Mouse (Mus musculus): Measurements from ENCODE around the gene Gdf15. TPM values are rescaled to one million over a fixed set of nuclear protein-coding genes. Genes with fewer than 3 reads are reported as not detected.

The Gdf15 gene
- total and polyA plus RNA-seq, 3 experiments: 0.15 to 0.63 TPM; not detected in 1

GRCm38 (mm10) chr8:70622220-70622619 is 10.0 kb downstream of the Gdf15 start (continued):
- TF ChIP-seq HCFC1 (IDR thresholded peaks at IDR 0.05; ENCODE audit: low read depth, low read length) (no peak), CHD1 (IDR thresholded peaks at IDR 0.05; ENCODE audit: low read depth, low read length) (no peak), ZKSCAN1 (IDR thresholded peaks at IDR 0.05; ENCODE audit: low read depth, low read length) (0 out of 2 replicates have a peak, but pooled peaks have one; percentile 9), SIN3A (IDR thresholded peaks at IDR 0.05; ENCODE audit: low read length) (no peak), MYC (IDR thresholded peaks at IDR 0.05; ENCODE audit: low read depth, low read length) (no peak), MXI1 (IDR thresholded peaks at IDR 0.05; ENCODE audit: low read depth, low read length) (no peak), GABPA (IDR thresholded peaks at IDR 0.05; ENCODE audit: low read depth, low read length) (no peak), USF2 (IDR thresholded peaks at IDR 0.05; ENCODE audit: borderline replicate concordance in 1 of 2, insufficient read depth in 1 of 2, low read depth in 1 of 2, low read length in 2 of 2) (no peak), CHD2 (IDR thresholded peaks at IDR 0.05; ENCODE audit: low read length) (no peak), USF1 (IDR thresholded peaks at IDR 0.05; ENCODE audit: low read depth, low read length) (no peak), RAD21 (IDR thresholded peaks at IDR 0.05; ENCODE audit: low read depth, low read length) (no peak), BHLHE40 (IDR thresholded peaks at IDR 0.05; ENCODE audit: borderline replicate concordance, low read depth, low read length) (peak; percentile 61; the same call in 1 of the 2 replicates), ZMIZ1 (IDR thresholded peaks at IDR 0.05; ENCODE audit: low read depth, low read length) (no peak), MEF2A (IDR thresholded peaks at IDR 0.05; ENCODE audit: extremely low read depth, insufficient replicate concordance, low read depth, low read length, poor library complexity, severe bottlenecking) (no peak), POLR2AphosphoS2 (IDR thresholded peaks at IDR 0.05; ENCODE audit: low read length) (no peak), POLR2AphosphoS5 (IDR thresholded peaks at IDR 0.05; ENCODE audit: borderline replicate concordance, low read depth, low read length) (no peak), ELF1 (IDR thresholded peaks at IDR 0.05; ENCODE audit: low read depth, low read length) (no peak)

GRCm38 (mm10) chr8:70618888-70619334 is 13.3 kb downstream of the Gdf15 start:
- Histone ChIP-seq H3K4me1 (ENCODE audit: control insufficient read depth in 1 of 2, insufficient read depth in 2 of 2, low read length in 2 of 2) (peaks cover 7 to 46% of the 10 kb centered on the region in 2 experiments), H3K9ac (ENCODE audit: control insufficient read depth, low read depth, low read length, poor library complexity, severe bottlenecking) (peak overlapping the region; percentile 70), H3K9me3 (replicated peaks; ENCODE audit: insufficient read depth, low read length) (no peaks in the 10 kb centered on the region), H3K4me3 (ENCODE audit: control insufficient read depth in 1 of 2, insufficient read depth in 1 of 2, low read depth in 2 of 2, low read length in 2 of 2) (peak overlapping the region; percentile 43 to 54), H3K36me3 (ENCODE audit: control insufficient read depth in 1 of 2, insufficient read depth in 2 of 2, low read length in 2 of 2) (peaks cover 0 to 18% of the 10 kb centered on the region in 2 experiments; a peak in 2 of 4 replicates), H3K27me3 (ENCODE audit: control insufficient read depth in 1 of 2, insufficient read depth in 2 of 2, low read length in 2 of 2) (no peaks in the 10 kb centered on the region), H3K27ac (ENCODE audit: control insufficient read depth, low read depth, low read length) (peak overlapping the region; percentile 83), H3K79me2 (ENCODE audit: control insufficient read depth, insufficient read depth, low read length, poor library complexity) (no peaks in the 10 kb centered on the region)
- peak; percentile 98 for DNase-seq (ENCODE audit: low read depth, low spot score)
- TF ChIP-seq JUND (IDR thresholded peaks at IDR 0.05; ENCODE audit: low read depth, low read length): peak; percentile 80; the same call in 1 of the 2 replicates
- TF ChIP-seq ZMIZ1 (IDR thresholded peaks at IDR 0.05; ENCODE audit: low read depth, low read length): no peak
- peak; percentile 27; the same call in 1 of the 2 replicates for TF ChIP-seq TBP (IDR thresholded peaks at IDR 0.05; ENCODE audit: low read depth, low read length)
- TF ChIP-seq HCFC1 (IDR thresholded peaks at IDR 0.05; ENCODE audit: low read depth, low read length): peak; percentile 67
- TF ChIP-seq MYB (IDR thresholded peaks at IDR 0.05; ENCODE audit: low read depth, low read length): 0 out of 2 replicates have a peak, but pooled peaks have one; percentile 20
- TF ChIP-seq ETS1 (IDR thresholded peaks at IDR 0.05; ENCODE audit: low read depth, low read length): peak; percentile 85
- peak; percentile 64; the same call in 1 of the 2 replicates for TF ChIP-seq MAZ (IDR thresholded peaks at IDR 0.05; ENCODE audit: low read depth, low read length)
- peak in 1 of 2 experiments; percentile 78; a peak in 2 of 4 replicates for TF ChIP-seq POLR2A (IDR thresholded peaks at IDR 0.05; ENCODE audit: control insufficient read depth in 1 of 2, insufficient read depth in 1 of 2, low read depth in 1 of 2, low read length in 2 of 2, poor library complexity in 1 of 2)
- TF ChIP-seq USF1 (IDR thresholded peaks at IDR 0.05; ENCODE audit: low read depth, low read length): no peak
- TF ChIP-seq ZC3H11A (IDR thresholded peaks at IDR 0.05; ENCODE audit: low read depth, low read length): no peak
- peak; percentile 37; the same call in 1 of the 2 replicates for TF ChIP-seq MYC (IDR thresholded peaks at IDR 0.05; ENCODE audit: low read depth, low read length)
- TF ChIP-seq RCOR1 (IDR thresholded peaks at IDR 0.05; ENCODE audit: low read depth, low read length): no peak
- peak; percentile 71 for TF ChIP-seq CHD2 (IDR thresholded peaks at IDR 0.05; ENCODE audit: low read length)
- TF ChIP-seq MXI1 (IDR thresholded peaks at IDR 0.05; ENCODE audit: low read depth, low read length): peak; percentile 12; the same call in 1 of the 2 replicates
- peak; percentile 64 for TF ChIP-seq SIN3A (IDR thresholded peaks at IDR 0.05; ENCODE audit: low read length)
- 0 out of 2 replicates have a peak, but pooled peaks have one; percentile 5 for TF ChIP-seq MAFK (IDR thresholded peaks at IDR 0.05; ENCODE audit: borderline replicate concordance, low read depth, low read length)
- TF ChIP-seq NELFE (IDR thresholded peaks at IDR 0.05; ENCODE audit: low read depth, low read length): peak; percentile 72
- no peak for TF ChIP-seq BHLHE40 (IDR thresholded peaks at IDR 0.05; ENCODE audit: borderline replicate concordance, low read depth, low read length)
- TF ChIP-seq EP300 (IDR thresholded peaks at IDR 0.05; ENCODE audit: low read depth in 1 of 2, low read length in 2 of 2): peak; percentile 32 to 44; a peak in 3 of 4 replicates
- 0 out of 2 replicates have a peak, but pooled peaks have one; percentile 23 for TF ChIP-seq ELF1 (IDR thresholded peaks at IDR 0.05; ENCODE audit: low read depth, low read length)
- TF ChIP-seq ZKSCAN1 (IDR thresholded peaks at IDR 0.05; ENCODE audit: low read depth, low read length): no peak

Measured in MEL (cell line).